Mouse (Mus musculus): ENCODE data around the gene Pitpnm1. TPM values are rescaled to one million over a fixed set of nuclear protein-coding genes. Genes with fewer than 3 reads are reported as not detected.

Pitpnm1 gene
- polyA plus RNA-seq, 1 experiment: 357 TPM

- Histone ChIP-seq H3K27me3 (ENCODE audit: control insufficient read depth, insufficient read depth, low read length) (no peaks in the 10 kb centered on the region), H3K36me3 (ENCODE audit: control insufficient read depth, insufficient read depth, low read length) (peaks cover 30% of the 10 kb centered on the region), H3K27ac (ENCODE audit: control insufficient read depth, insufficient read depth, low read length) (no peak overlapping the region), H3K4me3 (ENCODE audit: control insufficient read depth, insufficient read depth, low read length) (no peak overlapping the region), H3K4me1 (replicated peaks; ENCODE audit: control insufficient read depth, insufficient read depth, low read length) (peaks cover 33% of the 10 kb centered on the region)
- TF ChIP-seq CTCF (IDR thresholded peaks at IDR 0.05; ENCODE audit: borderline replicate concordance, control insufficient read depth, extremely low read depth, insufficient read depth, low read length, poor library complexity) (no peak), POLR2A (IDR thresholded peaks at IDR 0.05; ENCODE audit: control insufficient read depth, extremely low read depth, insufficient read depth, low read length, poor library complexity) (no peak)
- 98% methylated on average over 26 of the region's 26 CpGs for WGBS
- DNase-seq: no peak
Observed at GRCm38 (mm10) chr19:4112063-4112960, 12.5 kb downstream of the Pitpnm1 start.

GRCm38 (mm10) chr19:4113186-4113805 is 13.5 kb downstream of the Pitpnm1 start:
- no peak for DNase-seq
- Histone ChIP-seq H3K4me3 (ENCODE audit: control insufficient read depth, insufficient read depth, low read length) (0 out of 2 replicates have a peak overlapping the region, but pooled peaks have one; percentile 0), H3K27ac (ENCODE audit: control insufficient read depth, insufficient read depth, low read length) (peak overlapping the region; percentile 71), H3K27me3 (ENCODE audit: control insufficient read depth, insufficient read depth, low read length) (no peaks in the 10 kb centered on the region), H3K36me3 (ENCODE audit: control insufficient read depth, insufficient read depth, low read length) (peaks cover 32% of the 10 kb centered on the region), H3K4me1 (replicated peaks; ENCODE audit: control insufficient read depth, insufficient read depth, low read length) (peaks cover 38% of the 10 kb centered on the region)
- TF ChIP-seq CTCF (IDR thresholded peaks at IDR 0.05; ENCODE audit: borderline replicate concordance, control insufficient read depth, extremely low read depth, insufficient read depth, low read length, poor library complexity) (no peak), POLR2A (IDR thresholded peaks at IDR 0.05; ENCODE audit: control insufficient read depth, extremely low read depth, insufficient read depth, low read length, poor library complexity) (no peak)
- 25% methylated on average over 13 of the region's 13 CpGs for WGBS

DNA sequence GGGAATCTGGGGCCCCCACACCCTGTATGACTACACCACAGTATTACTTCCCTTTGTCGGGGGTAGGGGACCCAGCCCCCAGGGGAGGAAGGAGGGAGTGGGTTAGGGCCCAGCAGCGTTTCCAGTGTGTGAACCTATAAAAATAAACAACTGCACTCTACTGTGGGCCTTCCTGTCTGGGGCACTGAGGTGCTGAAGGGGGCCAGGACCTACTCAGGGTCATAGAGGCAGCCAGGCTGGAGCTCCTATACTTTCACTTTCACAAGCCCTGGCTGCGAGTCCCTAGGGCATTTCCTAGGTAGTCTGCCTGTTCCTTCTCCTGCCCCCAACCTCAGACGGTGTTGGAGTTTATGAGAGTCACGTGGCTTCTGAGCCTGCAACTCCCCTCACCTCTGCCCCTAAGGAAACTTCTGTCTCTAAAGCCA is 14.0 kb downstream of the Pitpnm1 start:
- 0 out of 2 replicates have a peak overlapping the region, but pooled peaks have one; percentile 0 for H3K4me3 ChIP-seq (ENCODE audit: control insufficient read depth, insufficient read depth, low read length)
- 0 out of 2 replicates have a peak, but pooled peaks have one; percentile 27 for TF ChIP-seq CTCF (IDR thresholded peaks at IDR 0.05; ENCODE audit: borderline replicate concordance, control insufficient read depth, extremely low read depth, insufficient read depth, low read length, poor library complexity)
- TF ChIP-seq POLR2A (IDR thresholded peaks at IDR 0.05; ENCODE audit: control insufficient read depth, extremely low read depth, insufficient read depth, low read length, poor library complexity): no peak
- WGBS: 3% methylated on average over 5 of the region's 5 CpGs
- peak overlapping the region; percentile 71 for H3K27ac ChIP-seq (ENCODE audit: control insufficient read depth, insufficient read depth, low read length)
- peaks cover 40% of the 10 kb centered on the region for H3K4me1 ChIP-seq (replicated peaks; ENCODE audit: control insufficient read depth, insufficient read depth, low read length)
- peaks cover 32% of the 10 kb centered on the region for H3K36me3 ChIP-seq (ENCODE audit: control insufficient read depth, insufficient read depth, low read length)
- no peaks in the 10 kb centered on the region for H3K27me3 ChIP-seq (ENCODE audit: control insufficient read depth, insufficient read depth, low read length)
- DNase-seq: peak; percentile 35

DNA sequence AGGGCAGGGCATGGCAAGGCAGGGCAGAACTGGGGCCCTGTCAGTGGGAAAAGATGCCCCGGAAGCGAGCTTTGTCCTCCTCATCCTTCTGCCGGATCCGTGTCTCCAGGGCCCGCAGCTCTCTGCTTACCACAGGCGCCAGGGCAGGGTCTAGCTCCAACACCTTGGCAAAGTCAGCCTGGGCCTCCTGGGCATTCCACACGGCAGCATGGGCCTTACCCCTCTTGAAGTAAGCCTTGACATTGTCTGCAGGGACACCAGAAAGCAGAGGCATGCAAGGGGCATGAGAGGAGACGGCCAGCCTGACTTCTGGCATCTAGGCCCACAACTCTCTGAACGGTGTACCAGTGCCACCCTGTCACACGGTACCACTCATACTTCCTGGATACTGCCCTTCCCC is 14.8 kb downstream of the Pitpnm1 start:
- DNase-seq: no peak
- H3K27me3 ChIP-seq (ENCODE audit: control insufficient read depth, insufficient read depth, low read length): no peaks in the 10 kb centered on the region
- no peak overlapping the region for H3K4me3 ChIP-seq (ENCODE audit: control insufficient read depth, insufficient read depth, low read length)
- H3K27ac ChIP-seq (ENCODE audit: control insufficient read depth, insufficient read depth, low read length): peak overlapping the region; percentile 71; the same call in 1 of the 2 replicates
- TF ChIP-seq CTCF (IDR thresholded peaks at IDR 0.05; ENCODE audit: borderline replicate concordance, control insufficient read depth, extremely low read depth, insufficient read depth, low read length, poor library complexity) (no peak), POLR2A (IDR thresholded peaks at IDR 0.05; ENCODE audit: control insufficient read depth, extremely low read depth, insufficient read depth, low read length, poor library complexity) (no peak)
- peaks cover 46% of the 10 kb centered on the region for H3K4me1 ChIP-seq (replicated peaks; ENCODE audit: control insufficient read depth, insufficient read depth, low read length)
- 89% methylated on average over 10 of the region's 10 CpGs for WGBS
- peaks cover 32% of the 10 kb centered on the region for H3K36me3 ChIP-seq (ENCODE audit: control insufficient read depth, insufficient read depth, low read length)

DNA sequence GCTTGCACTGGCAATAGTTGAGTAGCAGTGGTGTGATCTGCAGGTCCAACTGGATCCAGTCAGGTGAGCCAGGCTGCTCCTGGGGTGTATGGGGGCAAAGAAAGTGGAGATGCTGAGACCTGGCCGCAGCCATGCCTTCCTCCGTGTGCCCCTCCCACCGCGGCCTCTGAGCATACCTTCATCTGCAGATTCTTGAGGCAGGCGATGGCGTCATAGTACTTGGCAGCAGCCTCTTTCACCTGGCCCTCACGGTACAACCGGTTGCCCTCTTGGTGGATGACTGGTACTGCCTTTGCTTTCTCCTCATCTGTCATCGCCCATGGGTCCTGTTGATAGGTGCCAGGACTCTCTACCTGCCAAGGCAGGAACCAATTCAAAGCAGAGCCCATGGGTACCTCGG is 15.3 kb downstream of the Pitpnm1 start:
- Histone ChIP-seq H3K36me3 (ENCODE audit: control insufficient read depth, insufficient read depth, low read length) (peaks cover 32% of the 10 kb centered on the region), H3K4me3 (ENCODE audit: control insufficient read depth, insufficient read depth, low read length) (no peak overlapping the region), H3K4me1 (replicated peaks; ENCODE audit: control insufficient read depth, insufficient read depth, low read length) (peaks cover 48% of the 10 kb centered on the region), H3K27ac (ENCODE audit: control insufficient read depth, insufficient read depth, low read length) (no peak overlapping the region), H3K27me3 (ENCODE audit: control insufficient read depth, insufficient read depth, low read length) (no peaks in the 10 kb centered on the region)
- no peak for DNase-seq
- WGBS: 97% methylated on average over 10 of the region's 10 CpGs
- TF ChIP-seq POLR2A (IDR thresholded peaks at IDR 0.05; ENCODE audit: control insufficient read depth, extremely low read depth, insufficient read depth, low read length, poor library complexity) (no peak), CTCF (IDR thresholded peaks at IDR 0.05; ENCODE audit: borderline replicate concordance, control insufficient read depth, extremely low read depth, insufficient read depth, low read length, poor library complexity) (no peak)

DNA sequence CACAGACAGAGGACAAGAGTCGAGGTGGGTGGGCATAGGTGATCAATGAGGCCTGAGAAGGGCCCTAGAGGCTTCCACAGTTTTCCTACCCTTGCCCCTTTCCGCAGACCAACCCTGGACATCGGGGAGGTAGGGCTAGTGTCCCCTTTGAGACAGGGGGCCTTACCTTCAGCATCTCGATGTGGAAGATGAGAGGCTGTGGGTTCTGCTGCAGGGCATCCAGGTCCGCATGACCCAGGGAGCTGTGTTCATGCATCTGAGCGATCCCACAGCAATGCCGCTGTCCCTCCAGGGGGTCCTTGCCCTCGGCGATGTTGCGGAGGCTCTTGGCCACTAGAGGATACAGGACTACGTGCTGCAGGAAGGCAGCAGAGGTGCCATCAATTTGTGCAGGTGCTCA is 16.0 kb downstream of the Pitpnm1 start:
- H3K27ac ChIP-seq (ENCODE audit: control insufficient read depth, insufficient read depth, low read length): no peak overlapping the region
- peaks cover 54% of the 10 kb centered on the region for H3K4me1 ChIP-seq (replicated peaks; ENCODE audit: control insufficient read depth, insufficient read depth, low read length)
- 97% methylated on average over 11 of the region's 11 CpGs for WGBS
- TF ChIP-seq POLR2A (IDR thresholded peaks at IDR 0.05; ENCODE audit: control insufficient read depth, extremely low read depth, insufficient read depth, low read length, poor library complexity) (no peak), CTCF (IDR thresholded peaks at IDR 0.05; ENCODE audit: borderline replicate concordance, control insufficient read depth, extremely low read depth, insufficient read depth, low read length, poor library complexity) (no peak)
- no peaks in the 10 kb centered on the region for H3K27me3 ChIP-seq (ENCODE audit: control insufficient read depth, insufficient read depth, low read length)
- no peak overlapping the region for H3K4me3 ChIP-seq (ENCODE audit: control insufficient read depth, insufficient read depth, low read length)
- DNase-seq: no peak
- H3K36me3 ChIP-seq (ENCODE audit: control insufficient read depth, insufficient read depth, low read length): peaks cover 32% of the 10 kb centered on the region
